Mouse (Mus musculus) G1E (cell line): ENCODE results near the gene Dusp13.

Experiments
- CTCF ChIP-seq: IDR thresholded peaks from 2 replicates; pipeline ENCODE4 v1.5.1; 2012; ENCODE audit warnings: low read depth, low read length, inconsistent platforms, mixed read lengths
- GATA1 ChIP-seq: IDR thresholded peaks from 2 replicates; pipeline ENCODE4 v1.6.1; 2012; ENCODE audit warnings: borderline replicate concordance, low read length, inconsistent platforms, mixed read lengths
- GATA2 ChIP-seq: IDR thresholded peaks from 2 replicates; pipeline ENCODE4 v1.6.1; 2012; ENCODE audit warnings: low read depth, low read length, inconsistent platforms, borderline replicate concordance
- POLR2AphosphoS5 ChIP-seq: IDR thresholded peaks from 2 replicates; pipeline ENCODE4 v1.6.1; 2012; ENCODE audit warnings: low read depth, low read length, inconsistent platforms; ENCODE audit not compliant: insufficient replicate concordance
- TAL1 ChIP-seq: conservative IDR thresholded peaks from 2 replicates; pipeline ENCODE4 v1.6.1; 2012; ENCODE audit warnings: low read depth, low read length, inconsistent platforms, mixed read lengths

- TF ChIP-seq GATA1 (no peak), CTCF (no peak), TAL1 (no peak), POLR2AphosphoS5 (no peak), GATA2 (no peak)
Measured at GRCm38 (mm10) chr14:21764646-21765045, 13.7 kb upstream of the Dusp13 start.
